Mouse (Mus musculus) embryonic facial prominence, embryonic 14.5 days (tissue): ENCODE measurements around the gene 8030411F24Rik. TPM values are rescaled to one million over a fixed set of nuclear protein-coding genes. Genes with fewer than 3 reads are reported as not detected.
"Not testable (repeated sequence)": the region's sequence is repeated elsewhere in the genome, so short reads cannot be mapped to it uniquely, and the experiment has no call there.

Source experiments
- ATAC-seq: fragments of 200-750 bp; cut with Nextera tagmentation; 2 replicates; pipeline ENCODE4 v1.8.0; 2017; ENCODE audit warnings: low read depth, moderate number of reproducible peaks, moderate TSS enrichment
- DNase-seq: peaks from one replicate; pipeline ENCODE4 v3.0.0-alpha.2; 2015; ENCODE audit warnings: low spot score
- H3K27ac ChIP-seq: fragments of 300-500 bp; sonication (generic); replicated peaks from 2 replicates; pipeline ENCODE4 v1.5.1; 2014; ENCODE audit warnings: low read depth, mild to moderate bottlenecking, low read length, moderate library complexity
- H3K27me3 ChIP-seq: fragments of 300-500 bp; sonication (generic); replicated peaks from 2 replicates; pipeline ENCODE4 v1.6.1; 2014; ENCODE audit warnings: low read length; ENCODE audit not compliant: control insufficient read depth, insufficient read depth
- H3K36me3 ChIP-seq: fragments of 300-500 bp; sonication (generic); 2 replicates; pipeline ENCODE4 v1.6.1; 2014; ENCODE audit warnings: low read length, mixed read lengths; ENCODE audit not compliant: control insufficient read depth, insufficient read depth
- H3K4me1 ChIP-seq: fragments of 300-500 bp; sonication (generic); 2 replicates; pipeline ENCODE4 v1.6.1; 2014; ENCODE audit warnings: antibody characterized with exemption, low read length; ENCODE audit not compliant: control insufficient read depth, insufficient read depth
- H3K4me2 ChIP-seq: fragments of 300-500 bp; sonication (generic); 2 replicates; pipeline ENCODE4 v1.6.1; 2014; ENCODE audit warnings: low read depth, mild to moderate bottlenecking, low read length, moderate library complexity, mixed read lengths
- H3K4me3 ChIP-seq: fragments of 300-500 bp; sonication (generic); 2 replicates; pipeline ENCODE4 v1.5.1; 2014; ENCODE audit warnings: low read depth, mild to moderate bottlenecking, low read length
- H3K9ac ChIP-seq: fragments of 300-500 bp; sonication (generic); 2 replicates; pipeline ENCODE4 v1.6.1; 2014; ENCODE audit warnings: low read depth, mild to moderate bottlenecking, low read length, moderate library complexity, mixed read lengths
- H3K9me3 ChIP-seq: fragments of 300-500 bp; sonication (generic); 2 replicates; pipeline ENCODE4 v1.6.1; 2016; ENCODE audit warnings: low read length; ENCODE audit not compliant: control insufficient read depth
- WGBS: fragments of 180-500 bp; shearing (Covaris S2); extraction: QIAGEN DNeasy Blood & Tissue Kit; methylation state at CpG from one replicate; pipeline ENCODE4 v1.1.7; 2014; 5-methylcytosine and 5-hydroxymethylcytosine counted together
- polyA plus RNA-seq: library from polyadenylated mRNA; unstranded; fragments of >200 nt; fragmentation: Nextera tagmentation; extraction: Ambion mirVana; gene quantifications from 2 replicates; pipeline ENCODE4 v1.2.1, GENCODE M21; 2014

The 8030411F24Rik gene
- polyA plus RNA-seq, 1 experiment from 2014 or later = not detected

DNA sequence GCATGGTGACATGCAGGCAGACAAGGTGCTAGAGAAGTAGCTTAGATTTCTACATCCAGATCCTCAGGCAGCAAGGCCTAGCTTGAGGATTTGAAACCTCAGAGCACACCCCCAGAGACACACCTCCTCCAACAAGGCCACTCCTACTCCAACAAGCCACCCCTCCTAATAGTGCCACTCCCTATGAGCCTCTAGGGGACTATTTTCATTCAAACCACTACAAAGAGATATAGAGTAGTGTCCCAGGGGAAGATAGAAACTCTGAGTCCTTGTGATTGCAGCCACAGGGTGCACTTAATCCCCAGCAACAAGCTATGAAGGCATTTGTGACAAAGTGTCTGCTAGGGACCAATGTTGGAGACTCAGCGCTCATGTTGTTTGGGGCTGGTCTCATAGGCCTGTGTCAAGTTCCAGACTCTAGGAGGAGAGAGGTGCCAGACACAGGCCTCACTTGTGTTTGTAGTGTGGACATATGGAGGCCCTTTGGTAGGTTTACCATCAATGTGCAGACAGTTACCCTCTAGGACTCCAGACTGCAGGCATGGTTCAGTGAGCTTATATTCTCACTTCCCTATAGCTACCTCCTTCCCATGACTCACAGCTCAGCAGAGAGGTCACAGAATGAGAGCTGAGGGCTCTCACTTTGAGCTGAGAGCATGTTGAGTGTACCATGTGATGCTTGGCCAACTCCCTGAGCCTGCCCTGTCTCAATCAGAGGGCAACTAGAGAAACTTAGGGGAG lies 18.0 kb upstream of the 8030411F24Rik start:
- ATAC-seq (no peak), DNase-seq (no peak)
- WGBS = 88% methylated on average over 1 of the region's 1 CpGs
- Histone ChIP-seq H3K9me3 (no peaks in the 10 kb centered on the region), H3K36me3 (no peaks in the 10 kb centered on the region), H3K4me2 (no peak overlapping the region), H3K27ac (no peak overlapping the region), H3K27me3 (no peaks in the 10 kb centered on the region), H3K9ac (no peak overlapping the region), H3K4me3 (no peak overlapping the region), H3K4me1 (no peaks in the 10 kb centered on the region)

DNA sequence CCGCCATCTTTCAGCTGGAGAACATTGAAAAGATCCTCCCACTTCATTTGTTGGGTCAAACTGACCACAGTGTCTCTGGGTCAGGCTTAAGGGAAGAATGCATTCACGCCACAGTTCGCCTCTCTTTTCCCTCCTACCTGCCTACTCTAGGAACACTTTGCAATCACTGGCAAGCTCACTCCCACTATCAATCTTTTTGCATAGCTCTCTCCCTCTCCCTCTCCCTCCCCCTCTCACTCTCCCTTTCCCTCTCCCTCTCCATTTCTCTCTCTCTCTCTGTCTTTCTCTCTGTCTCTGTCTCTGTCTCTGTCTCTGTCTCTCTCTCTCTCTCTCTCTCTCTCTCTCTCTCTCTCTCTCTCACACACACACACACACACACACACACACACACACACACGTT lies 10.4 kb upstream of the 8030411F24Rik start, which contains the start of gene Cst11:
Gene Cst11 (minus strand): TSS at position 101 of the 400 bp plus-strand sequence.
- 80% methylated on average over 4 of the region's 4 CpGs for WGBS
- not testable (repeated sequence) for H3K4me1 ChIP-seq, ATAC-seq, H3K27ac ChIP-seq, H3K36me3 ChIP-seq, H3K4me3 ChIP-seq, H3K9me3 ChIP-seq, H3K4me2 ChIP-seq, H3K9ac ChIP-seq, H3K27me3 ChIP-seq, DNase-seq

- Histone ChIP-seq H3K36me3 (no peaks in the 10 kb centered on the region), H3K9ac (no peak within 1 kb of the TSS), H3K27ac (no peak within 1 kb of the TSS), H3K4me3 (no peak within 1 kb of the TSS), H3K4me2 (no peak within 1 kb of the TSS), H3K4me1 (no peaks in the 10 kb centered on the region), H3K9me3 (0 out of 2 replicates have a peak, but pooled peaks cover 4% of the 10 kb centered on the region), H3K27me3 (no peaks in the 10 kb centered on the region)
- WGBS = 90% methylated on average over 6 of the region's 6 CpGs
- ATAC-seq (no peak), DNase-seq (no peak)
Measured at GRCm38 (mm10) chr2:148789142-148789541, 7.3 kb downstream of the 8030411F24Rik start, which contains the start of gene Cst12. TSS of gene Cst12 (plus strand) at chr2:148789361.

- no peaks in the 10 kb centered on the region for H3K27me3 ChIP-seq
- H3K9ac ChIP-seq = no peak within 1 kb of the TSS
- no peak for ATAC-seq
- H3K4me1 ChIP-seq = no peaks in the 10 kb centered on the region
- no peaks in the 10 kb centered on the region for H3K36me3 ChIP-seq
- no peak within 1 kb of the TSS for H3K4me2 ChIP-seq
- no peak within 1 kb of the TSS for H3K4me3 ChIP-seq
- DNase-seq = no peak
- H3K27ac ChIP-seq = no peak within 1 kb of the TSS
- H3K9me3 ChIP-seq = no peaks in the 10 kb centered on the region
- 84% methylated on average over 1 of the region's 1 CpGs for WGBS
Measured at GRCm38 (mm10) chr2:148798485-148798884, 16.7 kb downstream of the 8030411F24Rik start, which contains the start of gene Cst8. TSS of gene Cst8 (plus strand) at chr2:148798785.

- H3K27ac ChIP-seq = no peak overlapping the region
- WGBS = 39% methylated on average over 3 of the region's 3 CpGs
- H3K4me3 ChIP-seq = no peak overlapping the region
- no peaks in the 10 kb centered on the region for H3K27me3 ChIP-seq
- ATAC-seq (no peak), DNase-seq (peak; percentile 1)
- H3K9me3 ChIP-seq = no peaks in the 10 kb centered on the region
- H3K4me2 ChIP-seq = no peak overlapping the region
- H3K4me1 ChIP-seq = no peaks in the 10 kb centered on the region
- H3K36me3 ChIP-seq = no peaks in the 10 kb centered on the region
- H3K9ac ChIP-seq = no peak overlapping the region
Measured at GRCm38 (mm10) chr2:148801491-148801921, 19.7 kb downstream of the 8030411F24Rik start.

DNA sequence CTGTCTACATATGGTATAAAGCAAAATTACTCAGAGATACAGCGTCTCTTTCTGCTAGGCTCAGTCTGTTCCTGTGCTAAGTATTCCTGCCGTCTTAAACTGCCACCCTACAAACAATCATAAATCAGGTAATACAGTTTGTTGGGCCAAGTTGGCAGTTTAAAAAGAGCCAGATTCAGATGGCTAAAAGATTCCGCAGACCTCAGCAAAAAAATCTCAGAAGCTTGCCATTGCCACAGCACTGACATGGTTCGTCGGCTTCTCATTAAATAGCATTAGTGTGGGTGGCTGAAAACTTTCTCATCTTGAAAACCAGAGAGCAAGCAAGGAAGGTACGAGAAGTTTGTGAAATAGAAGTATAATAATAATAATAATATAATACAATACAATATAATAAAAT lies 24.9 kb downstream of the 8030411F24Rik start:
- H3K27me3 ChIP-seq = no peaks in the 10 kb centered on the region
- no peak overlapping the region for H3K4me3 ChIP-seq
- H3K9ac ChIP-seq = no peak overlapping the region
- H3K36me3 ChIP-seq = no peaks in the 10 kb centered on the region
- DNase-seq (no peak), ATAC-seq (no peak)
- no peaks in the 10 kb centered on the region for H3K4me1 ChIP-seq
- no peaks in the 10 kb centered on the region for H3K9me3 ChIP-seq
- H3K4me2 ChIP-seq = no peak overlapping the region
- 71% methylated on average over 6 of the region's 6 CpGs for WGBS
- no peak overlapping the region for H3K27ac ChIP-seq

DNA sequence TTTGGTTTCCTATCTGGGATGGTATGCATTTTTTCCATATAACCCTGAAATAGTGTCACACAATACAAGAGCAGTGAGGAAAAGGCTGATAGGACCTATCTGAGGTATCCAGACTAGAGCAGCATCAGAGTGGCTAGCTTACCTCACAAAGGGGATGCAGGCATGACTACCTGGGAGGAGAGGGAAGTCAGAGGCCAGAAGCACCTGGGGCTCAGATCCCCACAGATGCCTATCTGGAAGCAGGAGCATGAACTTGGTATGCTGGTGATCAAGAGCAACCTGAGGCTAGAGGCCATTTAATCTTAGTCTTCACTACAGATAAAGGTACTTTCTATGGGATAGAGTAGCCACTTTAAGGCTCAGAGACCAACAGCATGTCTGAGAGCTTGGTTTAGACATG lies 38.1 kb downstream of the 8030411F24Rik start, which contains the start of gene Cst13:
Gene Cst13 (plus strand): TSS at position 173 of the 400 bp plus-strand sequence.
- Histone ChIP-seq H3K36me3 (no peaks in the 10 kb centered on the region), H3K9ac (no peak within 1 kb of the TSS), H3K4me3 (no peak within 1 kb of the TSS), H3K27ac (no peak within 1 kb of the TSS), H3K27me3 (no peaks in the 10 kb centered on the region), H3K4me1 (no peaks in the 10 kb centered on the region), H3K9me3 (no peaks in the 10 kb centered on the region), H3K4me2 (no peak within 1 kb of the TSS)
- ATAC-seq = no peak
- DNase-seq = no peak

DNA sequence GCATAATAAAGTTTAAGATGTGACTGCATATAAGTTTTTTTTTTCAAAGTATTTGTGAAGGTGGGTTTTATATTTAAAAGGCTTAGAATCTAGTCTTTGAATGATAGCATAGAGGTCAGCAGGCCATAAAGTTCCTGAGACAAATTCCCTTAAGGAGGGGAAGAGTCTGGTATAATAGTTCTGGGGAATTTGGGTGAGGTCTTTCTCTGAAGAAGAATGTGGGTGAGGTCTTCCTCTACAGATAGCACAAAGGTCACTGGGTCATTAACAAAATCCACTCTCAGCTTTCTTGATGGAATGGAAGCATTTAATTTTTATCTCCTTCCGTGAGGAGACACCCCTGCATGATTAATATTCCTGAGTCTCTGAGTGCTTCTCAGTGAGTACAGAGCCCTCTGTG lies 44.2 kb downstream of the 8030411F24Rik start:
- Histone ChIP-seq H3K4me1 (no peaks in the 10 kb centered on the region), H3K27ac (no peak overlapping the region), H3K9ac (no peak overlapping the region), H3K4me2 (no peak overlapping the region), H3K27me3 (no peaks in the 10 kb centered on the region), H3K36me3 (no peaks in the 10 kb centered on the region), H3K9me3 (no peaks in the 10 kb centered on the region), H3K4me3 (no peak overlapping the region)
- 73% methylated on average over 1 of the region's 1 CpGs for WGBS
- ATAC-seq (no peak), DNase-seq (no peak)

- H3K36me3 ChIP-seq = no peaks in the 10 kb centered on the region
- no peak within 1 kb of the TSS for H3K4me2 ChIP-seq
- WGBS = 71% methylated on average over 4 of the region's 4 CpGs
- no peak for DNase-seq
- H3K27ac ChIP-seq = no peak within 1 kb of the TSS
- H3K4me3 ChIP-seq = no peak within 1 kb of the TSS
- no peaks in the 10 kb centered on the region for H3K4me1 ChIP-seq
- ATAC-seq = no peak
- H3K9ac ChIP-seq = no peak within 1 kb of the TSS
- H3K9me3 ChIP-seq = no peaks in the 10 kb centered on the region
- H3K27me3 ChIP-seq = no peaks in the 10 kb centered on the region
Measured at GRCm38 (mm10) chr2:148834912-148835311, 53.1 kb downstream of the 8030411F24Rik start, which contains the start of gene Cst9. TSS of gene Cst9 (plus strand) at chr2:148835147.
